Mouse (Mus musculus) forebrain, embryonic 15.5 days (tissue): ENCODE measurements around the gene Mpzl2. TPM values are rescaled to one million over a fixed set of nuclear protein-coding genes. Genes with fewer than 3 reads are reported as not detected.

ENCODE experiments used
- ATAC-seq: fragments of 200-750 bp; cut with Nextera tagmentation; replicated peaks from 2 replicates; pipeline ENCODE4 v1.8.0; 2017; ENCODE audit warnings: mild to moderate bottlenecking, moderate TSS enrichment, moderate library complexity
- H3K27ac ChIP-seq: fragments of 300-500 bp; sonication (generic); replicated peaks from 2 replicates; pipeline ENCODE4 v1.5.1; 2015; ENCODE audit warnings: mild to moderate bottlenecking, inconsistent platforms
- H3K27me3 ChIP-seq: fragments of 300-500 bp; sonication (generic); 2 replicates; pipeline ENCODE4 v1.6.1; 2015; ENCODE audit warnings: inconsistent platforms
- H3K36me3 ChIP-seq: fragments of 300-500 bp; sonication (generic); 2 replicates; pipeline ENCODE4 v1.6.1; 2015; ENCODE audit warnings: mild to moderate bottlenecking, inconsistent platforms
- H3K4me1 ChIP-seq: fragments of 300-500 bp; sonication (generic); 2 replicates; pipeline ENCODE4 v1.6.1; 2015; ENCODE audit warnings: inconsistent platforms
- H3K4me2 ChIP-seq: fragments of 300-500 bp; sonication (generic); replicated peaks from 2 replicates; pipeline ENCODE4 v1.6.1; 2015; ENCODE audit warnings: mild to moderate bottlenecking, inconsistent platforms
- H3K4me3 ChIP-seq: fragments of 300-500 bp; sonication (generic); 2 replicates; pipeline ENCODE4 v1.5.1; 2015; ENCODE audit warnings: mild to moderate bottlenecking, inconsistent platforms
- H3K9ac ChIP-seq: fragments of 300-500 bp; sonication (generic); replicated peaks from 2 replicates; pipeline ENCODE4 v1.6.1; 2015; ENCODE audit warnings: mild to moderate bottlenecking, inconsistent platforms
- H3K9me3 ChIP-seq: fragments of 300-500 bp; sonication (generic); 2 replicates; pipeline ENCODE4 v1.6.1; 2016; ENCODE audit warnings: inconsistent platforms
- WGBS: fragments of 180-500 bp; shearing (Covaris S2); methylation state at CpG from one replicate; pipeline ENCODE4 v1.1.7; 2015; ENCODE audit warnings: mixed read lengths; 5-methylcytosine and 5-hydroxymethylcytosine counted together
- polyA plus RNA-seq: library from polyadenylated mRNA; unstranded; fragments of >200 nt; fragmentation: Nextera tagmentation; extraction: Ambion mirVana; gene quantifications from 2 replicates; pipeline ENCODE4 v1.2.1, GENCODE M21; 2015

Mpzl2 gene
- polyA plus RNA-seq, 1 experiment from 2014 or later: 0.34 TPM

DNA sequence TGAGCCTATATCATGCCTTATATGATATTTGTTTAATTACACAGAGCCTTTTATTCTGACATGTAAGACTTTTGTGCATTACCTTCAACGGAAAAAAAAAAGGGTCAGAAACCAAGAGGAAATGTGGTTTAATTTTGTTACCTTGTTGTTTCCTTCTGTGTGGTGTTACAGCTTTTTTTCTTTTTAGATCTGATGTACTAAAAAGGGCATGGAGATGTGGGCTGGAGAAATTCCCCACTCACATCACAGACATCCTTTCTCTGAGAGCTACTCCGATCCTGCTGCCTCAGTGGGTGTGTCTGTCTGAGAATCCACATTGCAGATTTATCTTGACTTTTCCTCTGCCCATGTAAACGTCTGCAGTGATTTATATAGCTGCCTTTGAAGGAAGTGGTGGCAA, 23.1 kb downstream of the Mpzl2 start:
- WGBS: 74% methylated on average over 3 of the region's 3 CpGs

DNA sequence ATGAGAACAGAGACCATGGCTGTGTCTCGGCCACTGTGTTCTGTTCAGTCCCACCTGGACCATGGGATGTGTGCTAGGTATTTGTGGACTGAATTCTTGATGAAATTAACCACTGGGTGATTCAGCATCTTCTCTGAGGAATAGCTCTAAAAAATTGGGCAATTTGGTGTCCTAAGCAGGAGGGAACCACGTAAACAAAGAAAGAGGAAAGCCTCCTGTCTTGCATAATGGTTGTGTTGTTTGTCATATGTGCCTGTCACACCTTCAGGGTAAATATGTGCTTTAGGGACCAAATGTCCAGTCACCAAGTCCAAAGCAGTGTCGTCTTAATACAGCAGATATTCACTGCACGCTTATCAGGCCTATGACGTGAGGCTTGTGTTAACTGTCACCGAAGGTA, 24.8 kb downstream of the Mpzl2 start:
- peaks cover 14% of the 10 kb centered on the region for H3K27me3 ChIP-seq
- WGBS: 87% methylated on average over 6 of the region's 6 CpGs
- no peaks in the 10 kb centered on the region for H3K36me3 ChIP-seq
- no peak overlapping the region for H3K27ac ChIP-seq
- H3K4me1 ChIP-seq: no peaks in the 10 kb centered on the region
- H3K4me3 ChIP-seq: no peak overlapping the region
- no peak overlapping the region for H3K4me2 ChIP-seq
- no peaks in the 10 kb centered on the region for H3K9me3 ChIP-seq
- no peak for ATAC-seq
- no peak overlapping the region for H3K9ac ChIP-seq

More for the DNA sequence above, 23.1 kb downstream of the Mpzl2 start:
- H3K4me1 ChIP-seq: no peaks in the 10 kb centered on the region
- no peak overlapping the region for H3K9ac ChIP-seq
- ATAC-seq: no peak
- H3K27me3 ChIP-seq: peaks cover 29% of the 10 kb centered on the region
- no peaks in the 10 kb centered on the region for H3K9me3 ChIP-seq
- H3K36me3 ChIP-seq: no peaks in the 10 kb centered on the region
- H3K4me3 ChIP-seq: no peak overlapping the region
- H3K27ac ChIP-seq: no peak overlapping the region
- no peak overlapping the region for H3K4me2 ChIP-seq

DNA sequence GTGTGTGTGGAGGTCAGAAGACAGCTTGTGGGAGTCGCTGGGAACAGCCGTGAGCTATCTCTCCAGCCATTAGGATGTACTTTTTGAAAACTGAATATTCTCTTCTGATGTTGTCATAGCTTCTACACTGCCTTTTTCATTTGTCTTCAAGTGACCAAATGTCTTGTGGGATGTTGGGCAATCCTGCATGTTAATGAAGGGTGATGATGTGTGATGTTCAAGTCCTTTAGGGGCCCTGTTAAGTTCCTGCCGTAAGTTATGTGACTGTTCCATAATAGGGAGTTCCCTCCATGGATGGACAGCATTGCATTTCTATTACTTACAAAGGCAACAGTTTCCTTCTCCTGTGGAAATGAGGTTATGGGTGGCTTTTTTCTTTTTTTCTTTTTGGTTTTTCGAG, 27.1 kb downstream of the Mpzl2 start:
- H3K4me1 ChIP-seq: no peaks in the 10 kb centered on the region
- no peak overlapping the region for H3K27ac ChIP-seq
- WGBS: 84% methylated on average over 4 of the region's 4 CpGs
- no peak for ATAC-seq
- no peak overlapping the region for H3K4me3 ChIP-seq
- H3K27me3 ChIP-seq: no peaks in the 10 kb centered on the region
- H3K4me2 ChIP-seq: no peak overlapping the region
- H3K36me3 ChIP-seq: no peaks in the 10 kb centered on the region
- no peaks in the 10 kb centered on the region for H3K9me3 ChIP-seq
- no peak overlapping the region for H3K9ac ChIP-seq

DNA sequence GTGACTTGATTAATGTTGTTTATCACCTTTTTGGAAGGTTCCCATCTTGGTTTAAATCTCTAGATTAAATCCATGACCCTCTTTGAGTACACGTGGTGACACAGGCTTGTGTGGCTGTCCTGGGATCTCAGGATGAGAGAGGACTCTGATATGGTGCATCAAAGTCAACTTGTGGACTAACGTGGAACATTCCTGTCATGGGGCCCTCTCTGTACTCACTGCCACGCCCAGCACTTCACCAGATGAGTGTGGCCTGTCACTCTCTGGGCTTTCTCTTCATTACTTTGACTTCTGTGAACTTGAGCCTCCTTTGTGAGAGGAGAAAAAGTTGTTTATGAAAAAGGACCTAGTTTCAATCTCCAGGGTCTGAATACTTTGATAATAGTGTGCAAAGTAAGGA, 32.2 kb downstream of the Mpzl2 start:
- ATAC-seq: no peak

DNA sequence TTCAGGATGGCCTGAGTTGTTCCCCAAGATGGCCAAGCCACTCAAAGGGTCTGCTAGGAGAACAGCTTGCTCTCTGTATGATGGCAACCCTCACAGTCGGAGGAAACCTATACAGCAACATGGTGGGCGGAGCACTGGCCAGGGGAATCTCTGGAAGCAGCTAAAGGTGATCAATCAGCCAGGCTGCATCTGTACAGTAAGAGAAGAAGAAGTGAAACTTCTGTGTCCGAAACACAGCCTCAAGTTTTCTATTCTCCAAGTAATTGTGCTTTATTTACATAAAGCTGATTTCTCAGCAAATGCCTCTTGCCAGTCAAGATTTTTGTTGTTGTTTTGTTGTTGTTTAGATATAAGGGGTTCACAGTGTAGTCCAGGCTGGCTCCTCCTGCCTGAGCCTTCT, 38.3 kb downstream of the Mpzl2 start:
- WGBS: 64% methylated on average over 3 of the region's 3 CpGs
- Histone ChIP-seq H3K4me2 (no peak overlapping the region), H3K9ac (no peak overlapping the region), H3K4me3 (no peak overlapping the region), H3K9me3 (no peaks in the 10 kb centered on the region), H3K27me3 (no peaks in the 10 kb centered on the region), H3K4me1 (no peaks in the 10 kb centered on the region), H3K27ac (no peak overlapping the region), H3K36me3 (no peaks in the 10 kb centered on the region)
- ATAC-seq: no peak

More for the DNA sequence above, 32.2 kb downstream of the Mpzl2 start:
- Histone ChIP-seq H3K9ac (no peak overlapping the region), H3K4me3 (no peak overlapping the region), H3K4me2 (no peak overlapping the region), H3K27ac (no peak overlapping the region), H3K4me1 (no peaks in the 10 kb centered on the region), H3K27me3 (no peaks in the 10 kb centered on the region), H3K9me3 (no peaks in the 10 kb centered on the region), H3K36me3 (no peaks in the 10 kb centered on the region)
- WGBS: 59% methylated on average over 3 of the region's 3 CpGs

DNA sequence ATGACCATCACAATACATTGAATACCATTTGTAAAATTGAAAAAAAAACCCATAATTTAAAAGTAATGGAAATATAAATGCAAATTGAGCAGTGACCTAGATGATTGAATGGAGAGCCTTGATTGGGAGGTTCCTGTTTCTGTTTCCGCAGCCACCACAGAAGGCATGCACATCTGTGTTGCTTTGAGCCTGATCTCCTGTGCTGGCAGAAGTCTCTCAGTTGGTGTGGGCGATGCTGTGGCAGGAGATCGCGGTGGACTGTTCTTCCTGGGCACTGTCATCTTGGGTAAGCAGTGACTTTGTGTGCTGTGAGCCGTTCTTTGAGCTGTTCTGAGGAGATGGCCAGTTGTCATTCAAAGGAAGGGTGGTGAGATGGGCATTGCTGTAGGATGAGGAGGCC, 39.4 kb downstream of the Mpzl2 start, which contains the start of gene Jaml:
TSS of gene Jaml (plus strand) at position 173 of the 400 bp plus-strand sequence.
- 92% methylated on average over 5 of the region's 5 CpGs for WGBS
- no peak for ATAC-seq
- Histone ChIP-seq H3K4me1 (no peaks in the 10 kb centered on the region), H3K9ac (no peak within 1 kb of the TSS), H3K36me3 (no peaks in the 10 kb centered on the region), H3K27ac (no peak within 1 kb of the TSS), H3K9me3 (no peaks in the 10 kb centered on the region), H3K4me3 (no peak within 1 kb of the TSS), H3K4me2 (no peak within 1 kb of the TSS), H3K27me3 (no peaks in the 10 kb centered on the region)

DNA sequence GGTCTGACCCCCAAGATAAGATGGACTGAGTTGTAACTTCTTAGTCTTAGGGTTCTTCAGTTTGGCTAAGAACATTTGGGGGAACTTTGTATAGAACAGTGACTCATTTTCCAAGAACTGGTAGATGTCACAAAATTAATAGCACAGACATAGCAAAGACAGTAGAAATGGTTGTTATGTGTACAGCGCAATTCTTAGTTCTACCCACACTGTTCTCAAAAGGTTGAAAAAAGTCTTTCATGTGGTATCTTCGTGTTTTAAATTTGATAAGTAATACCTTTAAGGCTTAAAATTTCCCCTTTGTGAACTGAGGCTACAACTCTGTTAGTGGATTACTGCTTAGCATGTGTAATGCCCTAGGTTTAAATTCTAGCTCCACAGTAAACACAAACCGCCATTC, 43.5 kb downstream of the Mpzl2 start:
- WGBS: 88% methylated on average over 3 of the region's 3 CpGs
- Histone ChIP-seq H3K36me3 (no peaks in the 10 kb centered on the region), H3K9me3 (no peaks in the 10 kb centered on the region), H3K27me3 (no peaks in the 10 kb centered on the region), H3K9ac (no peak overlapping the region), H3K4me1 (no peaks in the 10 kb centered on the region), H3K4me2 (no peak overlapping the region), H3K27ac (no peak overlapping the region), H3K4me3 (no peak overlapping the region)
- ATAC-seq: no peak

DNA sequence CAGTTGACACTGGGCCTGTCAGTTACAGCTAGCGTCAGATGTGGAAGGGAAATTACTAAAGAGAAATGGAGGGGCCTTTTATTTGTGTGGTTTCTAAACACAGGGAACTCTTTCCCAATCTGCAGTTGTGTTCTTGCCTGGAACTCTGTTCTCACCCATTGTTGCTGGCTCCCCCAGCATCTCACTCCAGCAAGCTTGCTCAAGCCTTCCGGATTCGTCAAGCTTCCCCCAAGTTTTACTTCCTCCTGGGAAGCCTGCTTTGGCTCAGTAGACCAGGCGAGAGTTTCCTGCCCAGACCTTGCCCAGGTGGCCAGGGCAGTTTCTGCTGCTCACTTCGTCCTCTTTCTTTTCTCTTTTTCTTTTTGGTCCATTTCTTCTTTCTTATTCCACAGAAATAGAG, 45.0 kb downstream of the Mpzl2 start:
- Histone ChIP-seq H3K36me3 (no peaks in the 10 kb centered on the region), H3K4me2 (no peak overlapping the region), H3K9me3 (no peaks in the 10 kb centered on the region), H3K9ac (no peak overlapping the region), H3K4me3 (no peak overlapping the region), H3K4me1 (no peaks in the 10 kb centered on the region), H3K27me3 (no peaks in the 10 kb centered on the region), H3K27ac (no peak overlapping the region)
- no peak for ATAC-seq
- 80% methylated on average over 5 of the region's 5 CpGs for WGBS

DNA sequence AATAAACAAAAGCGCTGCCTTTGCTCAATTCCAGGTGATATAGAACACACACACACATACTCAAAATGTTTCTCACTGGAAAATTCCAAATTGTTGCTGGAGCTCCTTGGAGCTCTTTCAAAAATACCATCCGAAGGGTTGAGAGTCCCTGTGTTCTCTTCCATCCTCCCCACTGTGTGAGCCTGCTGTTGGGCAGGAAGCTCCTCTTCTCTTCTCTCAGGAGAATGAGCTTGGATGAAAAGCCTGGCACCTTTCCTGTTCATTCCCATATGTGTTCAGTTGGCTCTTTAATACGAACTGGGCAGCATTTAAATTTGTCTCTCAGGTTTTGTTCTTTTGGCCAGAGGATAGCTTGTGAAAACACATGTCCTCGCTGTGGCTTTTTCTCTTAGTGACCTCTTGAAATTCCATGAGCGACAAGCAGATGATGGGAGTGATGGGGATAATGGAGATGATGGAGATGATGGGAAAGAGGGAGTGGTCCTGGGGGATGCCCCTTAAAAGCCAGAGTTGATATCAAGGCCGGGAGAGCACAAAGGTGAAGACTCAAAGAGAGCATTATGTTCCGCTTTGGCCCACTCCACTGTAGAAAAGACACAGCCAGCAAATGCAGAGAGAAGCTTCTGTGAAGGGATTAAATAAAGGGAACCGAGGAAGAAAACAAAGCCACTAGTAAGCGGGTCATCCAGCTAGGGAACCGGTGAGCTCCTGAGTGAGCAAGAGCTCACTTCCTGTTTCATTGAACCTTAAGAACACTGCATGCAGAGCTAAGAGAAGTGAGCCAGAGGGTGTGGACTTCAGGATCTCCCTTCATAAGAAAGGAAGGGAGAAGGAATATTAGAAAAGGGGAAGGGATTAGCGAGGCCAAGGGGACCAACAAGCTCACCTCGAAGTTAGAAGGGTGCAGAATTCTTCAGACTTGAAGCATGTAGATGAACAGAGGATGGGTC, 46.4 kb downstream of the Mpzl2 start:
- Histone ChIP-seq H3K4me3 (no peak overlapping the region), H3K9ac (no peak overlapping the region), H3K27ac (no peak overlapping the region), H3K9me3 (no peaks in the 10 kb centered on the region), H3K27me3 (no peaks in the 10 kb centered on the region), H3K36me3 (no peaks in the 10 kb centered on the region), H3K4me1 (no peaks in the 10 kb centered on the region), H3K4me2 (no peak overlapping the region)
- 73% methylated on average over 12 of the region's 12 CpGs for WGBS
- no peak for ATAC-seq

DNA sequence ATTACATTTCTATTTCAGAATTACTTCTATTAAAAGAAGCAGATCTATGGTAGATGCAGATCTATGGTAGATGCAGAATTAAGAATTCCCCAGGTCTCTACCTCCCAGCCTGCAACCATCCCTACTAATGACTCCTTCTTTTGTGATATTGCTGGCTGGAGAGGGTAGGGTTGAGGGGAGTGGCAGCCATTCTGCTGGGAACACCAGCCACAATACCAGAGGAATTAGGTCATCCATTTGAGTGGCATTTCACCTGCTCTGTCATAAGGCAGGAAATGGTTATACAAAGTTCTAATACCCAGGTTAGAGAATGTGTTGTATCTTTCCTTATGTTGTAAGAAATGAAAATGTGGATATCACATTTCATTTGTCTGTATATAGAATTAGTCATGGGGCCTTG, 48.4 kb downstream of the Mpzl2 start:
- Histone ChIP-seq H3K4me1 (no peaks in the 10 kb centered on the region), H3K27me3 (no peaks in the 10 kb centered on the region), H3K27ac (no peak overlapping the region), H3K36me3 (no peaks in the 10 kb centered on the region), H3K4me2 (no peak overlapping the region), H3K9me3 (no peaks in the 10 kb centered on the region), H3K9ac (no peak overlapping the region), H3K4me3 (no peak overlapping the region)
- ATAC-seq: no peak

DNA sequence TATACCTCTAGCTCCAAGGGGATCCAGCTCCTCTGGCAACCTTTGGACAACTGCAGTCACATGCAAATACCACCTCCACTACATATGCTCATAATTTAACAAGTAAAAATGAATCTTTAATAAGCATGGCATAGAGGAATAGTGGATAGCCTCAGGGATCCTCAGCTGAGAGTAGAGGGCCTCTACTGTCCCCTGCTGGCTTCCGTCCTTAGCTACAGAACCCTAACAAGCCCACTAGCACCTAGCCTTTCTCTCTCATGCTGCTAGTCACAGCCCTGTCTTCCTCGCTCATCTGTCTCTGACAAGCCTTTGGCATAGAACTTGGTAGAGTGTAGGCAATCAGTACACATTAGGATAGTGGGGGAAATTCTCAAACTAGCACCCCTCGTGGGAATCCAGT, 51.2 kb downstream of the Mpzl2 start:
- no peak overlapping the region for H3K9ac ChIP-seq
- H3K9me3 ChIP-seq: no peaks in the 10 kb centered on the region
- no peak for ATAC-seq
- H3K4me1 ChIP-seq: no peaks in the 10 kb centered on the region
- no peak overlapping the region for H3K4me2 ChIP-seq
- H3K36me3 ChIP-seq: no peaks in the 10 kb centered on the region
- H3K27me3 ChIP-seq: no peaks in the 10 kb centered on the region
- no peak overlapping the region for H3K4me3 ChIP-seq
- 75% methylated on average over 3 of the region's 3 CpGs for WGBS
- H3K27ac ChIP-seq: no peak overlapping the region

DNA sequence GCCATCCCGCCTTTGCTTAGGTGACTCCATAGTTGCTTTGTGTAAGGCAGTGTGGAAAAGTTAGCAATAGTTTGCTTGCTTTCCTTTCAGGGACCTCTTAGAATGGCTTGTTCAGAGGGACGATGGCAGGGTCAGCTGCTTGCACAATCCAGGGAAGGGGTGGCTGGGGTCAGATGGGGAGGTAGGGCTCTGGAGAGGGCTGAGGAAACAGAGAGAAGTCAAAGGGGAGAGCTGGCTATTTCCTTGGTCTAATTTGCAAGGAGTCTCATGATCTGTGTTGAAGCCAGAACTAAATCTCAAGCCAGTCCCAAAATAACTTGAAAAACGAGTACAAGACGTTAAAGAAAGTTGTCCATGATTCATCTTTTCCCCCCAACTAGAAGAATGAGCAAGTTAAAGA, 53.0 kb downstream of the Mpzl2 start:
- Histone ChIP-seq H3K27me3 (no peaks in the 10 kb centered on the region), H3K9me3 (no peaks in the 10 kb centered on the region), H3K4me1 (no peaks in the 10 kb centered on the region), H3K9ac (no peak overlapping the region), H3K36me3 (no peaks in the 10 kb centered on the region), H3K27ac (no peak overlapping the region), H3K4me3 (no peak overlapping the region), H3K4me2 (no peak overlapping the region)
- no peak for ATAC-seq
- WGBS: 77% methylated on average over 4 of the region's 4 CpGs
